Mouse (Mus musculus): ENCODE data around the gene Lyg1.

DNA sequence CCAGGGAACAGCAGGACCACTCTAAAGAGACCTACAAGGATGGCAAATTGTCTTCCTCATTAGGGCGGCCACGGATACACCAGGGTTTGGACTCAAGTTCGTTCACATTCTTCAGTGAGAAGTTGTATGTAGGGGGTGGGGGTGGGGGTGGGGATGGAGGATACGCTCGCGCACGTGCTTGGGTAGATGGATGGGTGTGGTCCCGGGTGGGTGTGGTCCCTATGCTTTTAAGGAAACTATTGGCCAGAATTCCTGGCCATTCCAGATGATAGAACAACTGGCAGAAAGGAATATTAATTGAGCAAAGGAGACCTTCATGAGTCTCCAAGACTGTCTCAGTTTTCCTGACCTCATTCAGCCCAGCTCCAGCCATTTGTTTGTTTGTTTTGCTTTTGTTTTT is 31.6 kb downstream of the Lyg1 start:
- TF ChIP-seq CTCF (IDR thresholded peaks at IDR 0.05) (no peak), EP300 (IDR thresholded peaks at IDR 0.05) (no peak)
